Mouse (Mus musculus) lung, adult 10 weeks (tissue): ENCODE measurements around the gene Gm2974. TPM values are rescaled to one million over a fixed set of nuclear protein-coding genes. Genes with fewer than 3 reads are reported as not detected.

ENCODE experiments used
- polyA plus RNA-seq: library from polyadenylated mRNA; stranded (reverse); fragments of 350-450 nt; fragmentation: Illumina TruSeq; extraction: RNeasy Lipid Tissue Mini Kit (QIAGEN cat#74804); gene quantifications from one replicate; pipeline ENCODE4 v1.2.3, GENCODE M21; 2014; ENCODE audit warnings: low read depth, low replicate concordance; ENCODE audit not compliant: insufficient read depth

Gene Gm2974
- polyA plus RNA-seq = 0.15 TPM

GRCm38 (mm10) chr14:4182491-4183210 lies at the start of gene Gm2974:
Gm2974 (plus strand) TSS chr14:4182576.

GRCm38 (mm10) chr14:4164730-4165129 lies 17.6 kb upstream of the Gm2974 start, which contains the start of gene Gm3127:
Gm3127 (plus strand) TSS chr14:4165030.

GRCm38 (mm10) chr14:4249331-4249730 lies 67.0 kb downstream of the Gm2974 start, which contains the start of gene Gm3138:
Gm3138 (plus strand) TSS chr14:4249631.

Other genes starting within 250 kb of the Gm2974 start
- gene Gm3095, start 219.0 kb upstream of the Gm2974 start, polyA plus RNA-seq = not detected
- gene Gm3099, start 184.2 kb upstream of the Gm2974 start, polyA plus RNA-seq = not detected
- not detected for gene Gm5796, start 158.6 kb upstream of the Gm2974 start, polyA plus RNA-seq
- gene Gm3115, start 98.5 kb upstream of the Gm2974 start, polyA plus RNA-seq = not detected
- gene Gm8108, start 72.0 kb upstream of the Gm2974 start, polyA plus RNA-seq = 0.12 TPM
- not detected for gene Gm3127, start 17.5 kb upstream of the Gm2974 start, polyA plus RNA-seq
- gene Gm3138, start 67.1 kb downstream of the Gm2974 start, polyA plus RNA-seq = not detected
- not detected for gene Gm3149, start 134.7 kb downstream of the Gm2974 start, polyA plus RNA-seq
- gene 2610042L04Rik, start 152.2 kb downstream of the Gm2974 start, polyA plus RNA-seq = not detected
- gene Gm3159, start 214.9 kb downstream of the Gm2974 start, polyA plus RNA-seq = not detected
- not detected for gene Gm3164, start 232.9 kb downstream of the Gm2974 start, polyA plus RNA-seq
- not detected for gene Gm3173, start 248.4 kb downstream of the Gm2974 start, polyA plus RNA-seq